Mouse (Mus musculus): ENCODE results near the gene Hist1h2an. TPM values are rescaled to one million over a fixed set of nuclear protein-coding genes. Genes with fewer than 3 reads are reported as not detected.
"Not testable (repeated sequence)": the region's sequence is repeated elsewhere in the genome, so short reads cannot be mapped to it uniquely, and the experiment has no call there.

Gene Hist1h2an
- total RNA-seq, 2 experiments from 2014 or later: 2.5 to 6.9 TPM

DNA sequence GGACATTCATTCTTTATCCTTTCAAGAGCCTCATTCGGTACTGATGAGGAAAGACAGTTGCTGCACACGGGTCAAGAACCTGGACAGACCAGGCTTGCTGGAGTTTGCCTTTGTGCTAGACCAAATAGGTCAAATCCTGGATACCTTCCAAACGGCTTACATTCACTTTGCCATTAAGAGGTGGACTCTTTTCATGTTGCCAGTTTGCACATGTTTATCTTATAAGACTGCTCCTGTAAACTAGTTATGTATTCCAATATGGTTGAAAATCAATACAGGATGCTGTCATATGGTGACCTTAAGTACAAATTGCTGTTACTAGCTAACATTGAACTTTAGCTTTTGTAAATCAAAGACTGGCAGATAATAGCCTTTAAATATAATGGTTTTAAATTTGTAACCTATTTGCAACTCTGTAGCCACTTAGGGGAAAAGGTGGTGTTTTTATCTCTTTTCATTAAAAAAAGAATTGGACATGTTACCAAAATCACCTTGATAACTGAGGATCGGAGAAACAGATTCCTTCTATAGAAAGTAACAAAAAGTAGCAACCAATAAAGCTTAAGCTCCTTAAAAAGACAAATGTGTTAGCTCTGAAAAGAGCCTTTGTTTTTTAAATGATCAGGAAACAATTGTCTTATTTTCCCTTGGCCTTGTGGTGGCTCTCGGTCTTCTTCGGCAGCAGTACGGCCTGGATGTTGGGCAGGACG is 674 bp downstream of the Hist1h2an start:
- intact Hi-C loops (cut with DNase I): no loop called here

GRCm38 (mm10) chr13:21784311-21784710 is 2.7 kb downstream of the Hist1h2an start:
- intact Hi-C loops (cut with DNase I): no loop called here

More for the DNA sequence above, 674 bp downstream of the Hist1h2an start:
- no peak for DNase-seq (ENCODE audit: low spot score in 2 of 2)

GRCm38 (mm10) chr13:21783734-21784161 is 3.3 kb downstream of the Hist1h2an start:
- peak; percentile 37 to 47 for DNase-seq (ENCODE audit: low spot score in 2 of 2)
- intact Hi-C loops (cut with DNase I): no loop called here

More at GRCm38 (mm10) chr13:21784311-21784710, 2.7 kb downstream of the Hist1h2an start:
- DNase-seq (ENCODE audit: low spot score in 2 of 2): no peak

DNA sequence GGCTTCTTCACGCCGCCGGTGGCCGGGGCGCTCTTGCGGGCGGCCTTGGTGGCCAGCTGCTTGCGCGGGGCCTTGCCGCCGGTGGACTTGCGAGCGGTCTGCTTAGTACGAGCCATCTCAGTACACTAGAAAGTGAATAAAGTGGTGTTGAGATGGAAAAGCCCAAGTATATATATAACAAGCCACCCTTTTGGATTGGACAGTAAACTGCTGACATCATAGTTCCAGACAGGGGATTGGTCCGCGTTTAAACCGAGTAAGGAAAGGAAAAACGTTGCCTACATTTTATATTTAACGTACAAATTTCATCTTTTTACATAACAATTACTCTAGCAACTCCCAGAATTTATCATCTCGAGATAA is 3.8 kb downstream of the Hist1h2an start, which contains the start of gene Hist1h3i:
Hist1h3i (minus strand) TSS at position 116 of the 363 bp plus-strand sequence.
- intact Hi-C loops (cut with DNase I): no loop called here
- peak; percentile 76 to 80 for DNase-seq (ENCODE audit: low spot score in 2 of 2)

GRCm38 (mm10) chr13:21782361-21783254 is 4.4 kb downstream of the Hist1h2an start:
- intact Hi-C loops (cut with DNase I); DNase-seq (ENCODE audit: low spot score in 2 of 2): not testable (repeated sequence)

DNA sequence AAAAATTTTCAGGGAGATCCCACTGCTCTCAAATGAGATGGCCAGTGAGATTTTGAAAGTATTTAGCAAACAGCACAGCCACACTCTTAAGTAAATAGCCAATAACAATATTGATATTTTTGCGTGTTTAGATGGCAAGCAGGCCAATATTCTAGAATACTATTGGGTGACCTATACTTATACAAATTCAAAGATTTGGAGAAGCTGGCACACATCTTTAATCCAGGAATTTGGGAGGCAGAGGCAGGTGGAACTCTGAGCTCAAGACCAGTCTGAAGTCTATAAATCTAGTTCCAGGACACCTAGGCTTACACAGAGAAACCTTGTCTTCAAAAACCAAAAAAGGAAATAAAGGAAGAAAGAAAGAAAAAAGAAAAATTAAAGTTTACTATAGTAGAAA is 5.4 kb downstream of the Hist1h2an start:
- intact Hi-C loops (cut with DNase I): no loop called here
- DNase-seq (ENCODE audit: low spot score in 2 of 2): no peak

DNA sequence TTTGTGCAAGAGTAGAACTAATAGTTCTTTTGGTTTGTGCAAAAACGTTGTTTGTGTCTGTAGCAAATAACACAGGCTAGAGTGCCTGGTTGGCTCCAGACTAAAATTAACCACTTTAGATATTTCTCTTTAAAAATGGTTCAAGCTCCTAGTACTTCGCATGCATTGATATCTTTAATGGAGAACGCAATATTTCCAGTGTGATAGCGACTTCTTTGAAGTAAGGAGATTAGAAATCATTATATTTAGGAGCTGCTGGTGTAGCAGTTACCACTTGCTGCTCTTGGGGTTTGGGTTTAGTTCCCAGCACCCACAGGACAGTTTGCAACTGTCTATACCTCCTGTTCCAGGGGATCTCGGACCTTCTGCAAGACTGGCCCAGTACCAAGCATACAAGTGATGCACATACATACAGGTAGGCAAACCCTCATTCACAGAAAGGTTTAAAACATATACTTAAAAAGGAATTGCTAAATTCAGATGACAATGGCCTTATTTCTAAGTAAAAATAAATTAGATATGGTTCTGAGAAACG is 5.9 kb downstream of the Hist1h2an start:
- DNase-seq (ENCODE audit: low spot score in 2 of 2): no peak
- intact Hi-C loops (cut with DNase I): no loop called here

DNA sequence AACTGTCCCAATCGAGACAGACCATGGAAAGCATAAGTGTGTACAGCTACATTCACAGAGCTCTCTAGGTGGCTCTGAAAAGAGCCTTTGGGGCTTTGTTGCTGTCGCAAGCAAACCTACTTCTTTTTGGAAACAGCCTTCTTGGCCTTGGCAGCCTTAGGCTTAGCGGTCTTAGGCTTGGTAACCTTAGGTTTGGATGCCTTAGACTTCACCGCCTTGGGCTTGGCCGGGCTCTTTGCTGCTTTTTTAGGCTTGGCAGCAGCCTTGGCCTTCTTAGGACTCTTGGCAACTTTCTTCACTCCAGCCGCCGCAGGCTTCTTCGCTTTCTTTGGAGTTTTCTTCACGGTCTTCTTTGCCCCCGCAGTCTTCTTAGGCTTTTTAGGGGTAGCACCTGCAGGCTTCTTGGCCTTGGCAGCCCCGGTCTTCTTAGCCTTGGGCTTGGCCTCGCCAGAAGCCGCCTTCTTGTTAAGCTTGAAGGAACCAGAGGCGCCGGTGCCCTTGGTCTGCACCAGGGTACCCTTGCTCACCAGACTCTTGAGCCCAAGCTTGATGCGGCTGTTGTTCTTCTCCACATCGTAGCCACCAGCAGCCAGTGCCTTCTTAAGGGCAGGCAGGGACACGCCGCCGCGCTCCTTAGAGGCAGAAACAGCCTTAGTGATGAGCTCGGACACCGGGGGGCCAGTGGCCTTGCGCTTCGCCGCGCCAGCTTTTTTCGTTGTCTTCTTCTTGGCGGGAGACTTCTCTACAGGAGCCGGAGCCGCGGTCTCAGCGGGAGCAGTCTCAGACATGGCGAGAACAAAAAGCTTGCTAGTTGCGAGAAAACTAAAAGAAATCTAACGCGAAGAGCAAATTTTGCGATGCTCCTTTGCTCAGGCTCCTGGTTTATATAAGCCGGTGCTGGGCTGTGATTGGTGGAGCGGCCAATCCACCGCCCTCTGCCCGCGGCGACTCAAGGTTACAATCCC is 7.0 kb downstream of the Hist1h2an start, which contains the start of gene Hist1h1b:
Hist1h1b (minus strand) TSS at position 859 of the 965 bp plus-strand sequence.
- intact Hi-C loops (cut with DNase I): no loop called here
- DNase-seq (ENCODE audit: low spot score in 2 of 2): peak in 1 of 2 experiments; percentile 43

- intact Hi-C loops (cut with DNase I): no loop called here
These were observed 7.9 kb downstream of the Hist1h2an start for GRCm38 (mm10) chr13:21778814-21779766.

DNA sequence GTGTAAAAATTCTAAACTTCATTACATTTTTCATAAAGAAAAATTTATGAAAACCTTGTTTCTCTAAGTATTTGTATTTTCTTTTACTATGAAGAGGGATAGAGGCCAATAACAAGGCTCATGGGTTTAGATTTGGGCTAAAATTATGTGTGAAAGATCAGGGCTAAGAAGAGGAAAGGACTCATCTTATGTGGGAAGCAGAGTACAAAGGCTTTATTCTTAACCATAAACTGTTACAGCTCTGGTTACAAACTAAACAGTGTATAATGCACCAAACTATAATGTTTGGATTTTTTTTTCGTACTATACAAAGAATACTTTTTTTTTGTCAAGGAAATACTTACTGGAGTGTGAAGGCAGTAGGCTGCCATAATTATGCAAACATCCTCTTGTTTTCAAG is 31.3 kb downstream of the Hist1h2an start:
- intact Hi-C loops (cut with DNase I): no loop called here
- DNase-seq (ENCODE audit: low spot score in 2 of 2): no peak

More at GRCm38 (mm10) chr13:21778814-21779766, 7.9 kb downstream of the Hist1h2an start:
- peak; percentile 75 to 91 for DNase-seq (ENCODE audit: low spot score in 2 of 2)

DNA sequence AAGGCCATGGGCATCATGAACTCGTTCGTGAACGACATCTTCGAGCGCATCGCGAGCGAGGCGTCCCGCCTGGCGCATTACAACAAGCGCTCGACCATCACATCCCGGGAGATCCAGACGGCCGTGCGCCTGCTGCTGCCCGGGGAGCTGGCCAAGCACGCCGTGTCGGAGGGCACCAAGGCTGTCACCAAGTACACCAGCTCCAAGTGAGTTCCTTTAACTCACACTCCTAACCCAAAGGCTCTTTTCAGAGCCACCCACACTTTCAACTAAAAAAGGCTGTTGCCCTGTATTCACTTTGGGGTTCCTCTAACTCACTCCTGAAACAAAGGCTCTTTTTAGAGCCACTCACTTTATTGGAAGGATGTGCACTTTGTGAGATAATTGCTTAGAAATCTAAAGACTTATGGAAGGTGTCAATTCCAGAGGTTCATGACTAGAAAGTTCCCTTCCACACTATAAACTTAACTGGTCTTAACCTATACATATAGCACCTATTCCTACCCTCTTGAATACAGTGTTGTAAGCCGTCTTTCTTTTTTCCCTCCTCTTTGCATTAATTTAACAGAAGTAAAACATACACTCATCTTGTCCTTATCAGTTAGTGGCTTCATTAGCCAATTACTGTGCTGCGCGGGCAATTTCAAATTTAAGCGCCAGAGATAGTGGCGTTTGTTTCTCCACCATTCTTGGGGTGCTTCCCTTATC is 32.6 kb downstream of the Hist1h2an start:
- intact Hi-C loops (cut with DNase I): not testable (repeated sequence)
- peak in 1 of 2 experiments; percentile 31 for DNase-seq (ENCODE audit: low spot score in 2 of 2)

- intact Hi-C loops (cut with DNase I): not testable (repeated sequence)
- peak; percentile 82 to 93 for DNase-seq (ENCODE audit: low spot score in 2 of 2)
These were observed 33.3 kb downstream of the Hist1h2an start, which contains the start of the genes Hist1h2ak and Hist1h2bn for GRCm38 (mm10) chr13:21753524-21754285. Hist1h2ak (minus strand) TSS chr13:21753827. Hist1h2bn (plus strand) TSS chr13:21754123.

GRCm38 (mm10) chr13:21753051-21753523 is 33.9 kb downstream of the Hist1h2an start:
- no peak for DNase-seq (ENCODE audit: low spot score in 2 of 2)
- intact Hi-C loops (cut with DNase I): no loop called here

- no peak for DNase-seq (ENCODE audit: low spot score in 2 of 2)
- intact Hi-C loops (cut with DNase I): no loop called here
These were observed 34.7 kb downstream of the Hist1h2an start for GRCm38 (mm10) chr13:21752356-21752755.

- DNase-seq (ENCODE audit: low spot score in 2 of 2): no peak
- intact Hi-C loops (cut with DNase I): no loop called here
These were observed 35.2 kb downstream of the Hist1h2an start for GRCm38 (mm10) chr13:21751827-21752226.

DNA sequence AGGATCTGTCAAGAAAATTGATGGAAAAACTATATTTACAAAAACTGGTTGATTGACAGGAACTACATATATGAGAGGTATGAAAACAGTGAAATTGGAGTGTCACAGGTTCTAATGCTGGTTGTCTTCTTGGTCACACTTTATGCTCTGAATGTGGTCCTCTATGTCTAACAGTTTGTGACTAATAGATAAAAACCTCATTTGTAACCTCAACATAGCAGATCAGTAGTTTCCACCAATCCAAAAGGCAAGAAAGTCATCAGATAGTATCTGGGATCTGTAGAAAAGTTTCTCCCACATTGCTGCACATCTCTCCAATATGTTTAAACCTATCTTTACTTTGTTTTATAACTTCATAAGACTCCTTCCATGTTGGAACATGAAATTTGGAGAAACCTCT is 35.6 kb downstream of the Hist1h2an start:
- intact Hi-C loops (cut with DNase I): no loop called here
- DNase-seq (ENCODE audit: low spot score in 2 of 2): no peak
